Comparison of ENCODE assay signal across 8 mouse cellular contexts in the genomic region with DNA sequence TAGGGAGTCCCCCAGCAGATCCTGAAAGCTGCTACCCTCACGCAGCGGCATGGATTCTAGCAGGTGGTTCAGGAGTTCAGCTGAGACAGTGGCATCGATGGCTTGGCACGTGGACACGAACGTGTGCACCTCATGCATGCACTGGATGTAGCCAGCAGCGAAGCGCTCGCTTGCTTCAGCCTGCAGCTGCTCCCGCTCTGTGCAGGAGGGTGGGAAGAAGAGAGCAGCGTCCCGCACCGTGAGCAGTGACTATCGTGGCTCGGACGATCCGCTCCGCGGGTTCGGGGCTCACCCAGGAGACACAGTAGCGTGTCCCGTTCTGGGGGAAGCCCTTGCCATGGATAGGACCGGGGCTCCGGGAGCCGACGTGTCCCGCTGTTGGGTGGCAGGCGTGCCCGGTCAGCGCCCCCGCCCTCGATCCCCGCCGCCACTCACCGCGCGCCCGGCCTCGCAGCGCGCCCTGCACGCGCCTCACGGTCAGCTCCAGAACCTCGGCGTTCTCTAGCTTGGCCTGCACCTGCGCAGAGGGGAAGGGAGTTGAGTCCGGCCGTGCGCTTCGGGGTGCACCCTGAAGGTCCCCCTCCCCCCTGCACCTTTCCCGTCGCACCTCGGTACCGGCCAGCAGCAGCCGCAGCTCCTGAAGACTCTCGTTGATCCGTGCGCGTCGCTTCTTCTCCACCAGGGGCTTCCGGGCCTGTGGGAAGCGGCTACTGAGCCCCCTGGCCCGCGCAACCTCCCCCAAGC. TPM values are rescaled to one million over a fixed set of nuclear protein-coding genes. Genes with fewer than 3 reads are reported as not detected.
A peak's percentile ranks its signal among the peaks of the same experiment; 100 is the strongest.
DNase-seq lines count a peak whose midpoint lies in the region; ATAC-seq and TF ChIP-seq lines count a peak whose summit lies in the region.

No protein-coding gene starts in this region.

- TF ChIP-seq POLR2A in MEL (IDR thresholded peaks at IDR 0.05; ENCODE audit: control insufficient read depth in 1 of 2, insufficient read depth in 1 of 2, low read depth in 1 of 2, low read length in 2 of 2, poor library complexity in 1 of 2) = no peak

- WGBS in heart, postnatal 0 days = 9% methylated on average over 49 of the region's 65 CpGs
- WGBS in limb, embryonic 11.5 days = 5% methylated on average over 60 of the region's 65 CpGs
- WGBS in midbrain, embryonic 15.5 days = 2% methylated on average over 65 of the region's 65 CpGs

- no peaks in the 10 kb centered on the region for H3K36me3 ChIP-seq in MEL (ENCODE audit: control insufficient read depth in 1 of 2, insufficient read depth in 2 of 2, low read length in 2 of 2)
- peaks cover 16% of the 10 kb centered on the region for H3K36me3 ChIP-seq in heart, postnatal 0 days (replicated peaks; ENCODE audit: control insufficient read depth, insufficient read depth, low read length)
- H3K36me3 ChIP-seq in limb, embryonic 11.5 days (ENCODE audit: control insufficient read depth, insufficient read depth, low read length) = peaks cover 2% of the 10 kb centered on the region; the same call in 1 of the 2 replicates
- no peaks in the 10 kb centered on the region for H3K36me3 ChIP-seq in midbrain, embryonic 15.5 days (replicated peaks)

- no peak for TF ChIP-seq EP300 in MEL (IDR thresholded peaks at IDR 0.05; ENCODE audit: low read depth in 1 of 2, low read length in 2 of 2)
- no peak for TF ChIP-seq EP300 in heart, postnatal 0 days (IDR thresholded peaks at IDR 0.05; ENCODE audit: low read depth)

- peak overlapping the region; percentile 82 for H3K4me3 ChIP-seq in layer of hippocampus, adult 2 months
- H3K4me3 ChIP-seq in MEL (ENCODE audit: control insufficient read depth in 1 of 2, insufficient read depth in 1 of 2, low read depth in 2 of 2, low read length in 2 of 2) = peak overlapping the region; percentile 75 to 85
- peak overlapping the region; percentile 71 for H3K4me3 ChIP-seq in heart, postnatal 0 days (ENCODE audit: low read depth, low read length)
- peak overlapping the region; percentile 73 for H3K4me3 ChIP-seq in limb, embryonic 11.5 days (ENCODE audit: low read depth, low read length)
- H3K4me3 ChIP-seq in midbrain, embryonic 15.5 days = peak overlapping the region; percentile 69

- H3K9ac ChIP-seq in MEL (ENCODE audit: control insufficient read depth, low read depth, low read length, poor library complexity, severe bottlenecking) = peak overlapping the region; percentile 89
- H3K9ac ChIP-seq in heart, postnatal 0 days (replicated peaks; ENCODE audit: low read depth, low read length) = peak overlapping the region; percentile 77
- peak overlapping the region; percentile 85 for H3K9ac ChIP-seq in limb, embryonic 11.5 days (ENCODE audit: low read length)
- H3K9ac ChIP-seq in midbrain, embryonic 15.5 days = peak overlapping the region; percentile 77

- H3K9me3 ChIP-seq in MEL (replicated peaks; ENCODE audit: insufficient read depth, low read length) = no peaks in the 10 kb centered on the region
- no peaks in the 10 kb centered on the region for H3K9me3 ChIP-seq in heart, postnatal 0 days (replicated peaks; ENCODE audit: control insufficient read depth, low read length)
- no peaks in the 10 kb centered on the region for H3K9me3 ChIP-seq in limb, embryonic 11.5 days (ENCODE audit: control insufficient read depth, low read length)
- no peaks in the 10 kb centered on the region for H3K9me3 ChIP-seq in midbrain, embryonic 15.5 days

- H3K79me2 ChIP-seq in MEL (ENCODE audit: control insufficient read depth, insufficient read depth, low read length, poor library complexity) = peaks cover 3% of the 10 kb centered on the region

- peak overlapping the region; percentile 95 for H3K4me2 ChIP-seq in heart, postnatal 0 days (ENCODE audit: low read depth, low read length)
- H3K4me2 ChIP-seq in limb, embryonic 11.5 days (ENCODE audit: low read depth, severe bottlenecking) = peak overlapping the region; percentile 99
- peak overlapping the region; percentile 92 for H3K4me2 ChIP-seq in midbrain, embryonic 15.5 days

- no peak for DNase-seq in layer of hippocampus, adult 2 months (ENCODE audit: low spot score in 2 of 2)
- no peak for DNase-seq in layer of hippocampus, adult 9-10 months (ENCODE audit: low spot score)
- no peak for DNase-seq in MEL (ENCODE audit: low read depth, low spot score)
- DNase-seq in heart, postnatal 0 days (ENCODE audit: low spot score) = peak; percentile 23
- no peak for DNase-seq in limb, embryonic 11.5 days (ENCODE audit: low spot score)
- no peak for DNase-seq in thymus, postnatal 36 days

- ATAC-seq in common myeloid progenitor, adult 5-6 weeks (replicated peaks; ENCODE audit: low read depth, poor library complexity, severe bottlenecking) = peak; percentile 2; the same call in 1 of the 2 replicates
- peak; percentile 12; the same call in 1 of the 2 replicates for ATAC-seq in heart, postnatal 0 days (ENCODE audit: insufficient read depth, low read depth)
- ATAC-seq in limb, embryonic 11.5 days (ENCODE audit: insufficient number of reproducible peaks, low FRiP score, low TSS enrichment, low read depth) = peak; percentile 14; the same call in 1 of the 2 replicates
- peak; percentile 26 for ATAC-seq in midbrain, embryonic 15.5 days (replicated peaks)

- TF ChIP-seq RAD21 in MEL (IDR thresholded peaks at IDR 0.05; ENCODE audit: low read depth, low read length) = no peak

- H3K27me3 ChIP-seq in MEL (ENCODE audit: control insufficient read depth in 1 of 2, insufficient read depth in 2 of 2, low read length in 2 of 2) = no peaks in the 10 kb centered on the region
- no peaks in the 10 kb centered on the region for H3K27me3 ChIP-seq in heart, postnatal 0 days (ENCODE audit: control insufficient read depth, insufficient read depth, low read length)
- H3K27me3 ChIP-seq in limb, embryonic 11.5 days (ENCODE audit: control insufficient read depth, insufficient read depth, low read length) = no peaks in the 10 kb centered on the region
- H3K27me3 ChIP-seq in midbrain, embryonic 15.5 days (replicated peaks) = no peaks in the 10 kb centered on the region

- H3K27ac ChIP-seq in layer of hippocampus, adult 2 months = peak overlapping the region; percentile 79; the same call in 1 of the 2 replicates
- H3K27ac ChIP-seq in MEL (ENCODE audit: control insufficient read depth, low read depth, low read length) = no peak overlapping the region
- peak overlapping the region; percentile 84 for H3K27ac ChIP-seq in heart, postnatal 0 days (ENCODE audit: low read depth)
- H3K27ac ChIP-seq in limb, embryonic 11.5 days (replicated peaks; ENCODE audit: low read depth, low read length) = peak overlapping the region; percentile 95
- H3K27ac ChIP-seq in midbrain, embryonic 15.5 days = peak overlapping the region; percentile 90

- peak; percentile 17; the same call in 1 of the 2 replicates for TF ChIP-seq CTCF in layer of hippocampus, adult 2 months (conservative IDR thresholded peaks at IDR 0.05)
- TF ChIP-seq CTCF in MEL (IDR thresholded peaks at IDR 0.05 in 2 of 3, conservative IDR thresholded peaks at IDR 0.05 in 1 of 3; ENCODE audit: control insufficient read depth in 1 of 3, insufficient read depth in 1 of 3, low read depth in 2 of 3, low read length in 3 of 3, poor library complexity in 1 of 3, severe bottlenecking in 1 of 3) = no peak
- TF ChIP-seq CTCF in heart, postnatal 0 days (IDR thresholded peaks at IDR 0.05; ENCODE audit: low read depth) = no peak; the same call in 1 of the 2 replicates

- H3K4me1 ChIP-seq in MEL (ENCODE audit: control insufficient read depth in 1 of 2, insufficient read depth in 2 of 2, low read length in 2 of 2) = peaks cover 0 to 4% of the 10 kb centered on the region in 2 experiments; a peak in 2 of 4 replicates
- H3K4me1 ChIP-seq in heart, postnatal 0 days (ENCODE audit: control insufficient read depth, insufficient read depth) = peaks cover 16% of the 10 kb centered on the region
- H3K4me1 ChIP-seq in limb, embryonic 11.5 days (ENCODE audit: control insufficient read depth, insufficient read depth, low read length) = peaks cover 24% of the 10 kb centered on the region
- H3K4me1 ChIP-seq in midbrain, embryonic 15.5 days = peaks cover 39% of the 10 kb centered on the region

RNA-seq across cellular contexts. Expression of gene Hes6, which starts 1.4 kb away (rescaled TPM):
- total RNA-seq in layer of hippocampus, adult 2 months (2021) = 10 to 100 TPM; 15.4 to 15.7 TPM
- 33.8 and 38.8 TPM in 2 replicates for total RNA-seq in MEL (2012; rRNA removed)
- polyA plus RNA-seq in MEL (2012; ENCODE audit: insufficient read depth in 1 of 2, insufficient read length in 2 of 2, low read depth in 1 of 2, low replicate concordance in 2 of 2, missing spikeins in 1 of 2) = 10 to 100 TPM in 1 of 2 experiments, not detected in 1; 47.9 TPM
- total RNA-seq in common myeloid progenitor, adult 5-6 weeks (2017) = 22.9 and 31.3 TPM in 2 replicates
- 81.4 and 82.5 TPM in 2 replicates for total RNA-seq in heart, postnatal 0 days (2014; rRNA removed; ENCODE audit: low replicate concordance)
- polyA plus RNA-seq in heart, postnatal 0 days (2015; fragmentation: Nextera tagmentation; extraction: Ambion mirVana) = 61.0 and 64.3 TPM in 2 replicates
- 99.8 and 101 TPM in 2 replicates for polyA plus RNA-seq in limb, embryonic 11.5 days (2014; fragmentation: Nextera tagmentation; extraction: Ambion mirVana)
- polyA plus RNA-seq in midbrain, embryonic 15.5 days (2015; fragmentation: Nextera tagmentation; extraction: Ambion mirVana) = 192 and 212 TPM in 2 replicates

RNA-seq across cellular contexts. Expression of gene Ilkap, which starts 13.8 kb away (rescaled TPM):
- total RNA-seq in layer of hippocampus, adult 2 months (2021) = 10 to 100 TPM; 66.6 to 67.9 TPM
- total RNA-seq in MEL (2012; rRNA removed) = 110 and 131 TPM in 2 replicates
- polyA plus RNA-seq in MEL (2012; ENCODE audit: insufficient read depth in 1 of 2, insufficient read length in 2 of 2, low read depth in 1 of 2, low replicate concordance in 2 of 2, missing spikeins in 1 of 2) = 100 to 1,000 TPM in 1 of 2 experiments, not detected in 1; 145 TPM
- 123 and 126 TPM in 2 replicates for total RNA-seq in common myeloid progenitor, adult 5-6 weeks (2017)
- 58.1 and 70.5 TPM in 2 replicates for total RNA-seq in heart, postnatal 0 days (2014; rRNA removed; ENCODE audit: low replicate concordance)
- 71.4 and 75.1 TPM in 2 replicates for polyA plus RNA-seq in heart, postnatal 0 days (2015; fragmentation: Nextera tagmentation; extraction: Ambion mirVana)
- polyA plus RNA-seq in limb, embryonic 11.5 days (2014; fragmentation: Nextera tagmentation; extraction: Ambion mirVana) = 178 and 189 TPM in 2 replicates
- 150 and 152 TPM in 2 replicates for polyA plus RNA-seq in midbrain, embryonic 15.5 days (2015; fragmentation: Nextera tagmentation; extraction: Ambion mirVana)

RNA-seq across cellular contexts. Expression of gene Erfe, which starts 46.2 kb away (rescaled TPM):
- not detected for total RNA-seq in layer of hippocampus, adult 2 months (2021)
- 4.6 and 5.5 TPM in 2 replicates for total RNA-seq in MEL (2012; rRNA removed)
- polyA plus RNA-seq in MEL (2012; ENCODE audit: insufficient read depth in 1 of 2, insufficient read length in 2 of 2, low read depth in 1 of 2, low replicate concordance in 2 of 2, missing spikeins in 1 of 2) = 1 to 10 TPM in 1 of 2 experiments, not detected in 1; 9.1 TPM
- 0.58 and 0.73 TPM in 2 replicates for total RNA-seq in common myeloid progenitor, adult 5-6 weeks (2017)
- 0.19 and 0.46 TPM in 2 replicates for total RNA-seq in heart, postnatal 0 days (2014; rRNA removed; ENCODE audit: low replicate concordance)
- polyA plus RNA-seq in heart, postnatal 0 days (2015; fragmentation: Nextera tagmentation; extraction: Ambion mirVana) = 0.40 and 0.71 TPM in 2 replicates
- polyA plus RNA-seq in limb, embryonic 11.5 days (2014; fragmentation: Nextera tagmentation; extraction: Ambion mirVana) = 1.1 and 1.5 TPM in 2 replicates
- polyA plus RNA-seq in midbrain, embryonic 15.5 days (2015; fragmentation: Nextera tagmentation; extraction: Ambion mirVana) = 0.27 and 0.56 TPM in 2 replicates

RNA-seq across cellular contexts. Expression of gene Per2, which starts 46.7 kb away (rescaled TPM):
- total RNA-seq in layer of hippocampus, adult 2 months (2021) = 10 to 100 TPM; 21.2 to 27.5 TPM
- 3.9 and 4.3 TPM in 2 replicates for total RNA-seq in MEL (2012; rRNA removed)
- 1 to 10 TPM in 1 of 2 experiments, not detected in 1; 8.3 TPM for polyA plus RNA-seq in MEL (2012; ENCODE audit: insufficient read depth in 1 of 2, insufficient read length in 2 of 2, low read depth in 1 of 2, low replicate concordance in 2 of 2, missing spikeins in 1 of 2)
- 5.3 and 6.4 TPM in 2 replicates for total RNA-seq in common myeloid progenitor, adult 5-6 weeks (2017)
- 11.1 and 14.0 TPM in 2 replicates for total RNA-seq in heart, postnatal 0 days (2014; rRNA removed; ENCODE audit: low replicate concordance)
- 2.3 and 3.3 TPM in 2 replicates for polyA plus RNA-seq in heart, postnatal 0 days (2015; fragmentation: Nextera tagmentation; extraction: Ambion mirVana)
- 1.4 and 2.1 TPM in 2 replicates for polyA plus RNA-seq in limb, embryonic 11.5 days (2014; fragmentation: Nextera tagmentation; extraction: Ambion mirVana)
- polyA plus RNA-seq in midbrain, embryonic 15.5 days (2015; fragmentation: Nextera tagmentation; extraction: Ambion mirVana) = 5.1 and 5.3 TPM in 2 replicates
